Mouse (Mus musculus) heart, embryonic 10.5 days (tissue): ENCODE results near the gene Dnlz. TPM values are rescaled to one million over a fixed set of nuclear protein-coding genes. Genes with fewer than 3 reads are reported as not detected.

ENCODE experiments used
- DNase-seq: peaks from one replicate; pipeline ENCODE4 v3.0.0-alpha.2; 2017; ENCODE audit warnings: low spot score
- H3K27ac ChIP-seq: fragments of 300-500 bp; sonication (generic); 2 replicates; pipeline ENCODE4 v1.5.1; 2016; ENCODE audit warnings: mild to moderate bottlenecking
- H3K27me3 ChIP-seq: fragments of 300-500 bp; sonication (generic); 2 replicates; pipeline ENCODE4 v1.6.1; 2016; ENCODE audit warnings: mild to moderate bottlenecking; ENCODE audit not compliant: poor library complexity, insufficient read depth, severe bottlenecking
- H3K36me3 ChIP-seq: fragments of 300-500 bp; sonication (generic); 2 replicates; pipeline ENCODE4 v1.6.1; 2016; ENCODE audit warnings: mild to moderate bottlenecking, moderate library complexity
- H3K4me1 ChIP-seq: fragments of 300-500 bp; sonication (generic); 2 replicates; pipeline ENCODE4 v1.6.1; 2016; ENCODE audit warnings: mild to moderate bottlenecking
- H3K4me3 ChIP-seq: fragments of 300-500 bp; sonication (generic); 2 replicates; pipeline ENCODE4 v1.5.1; 2016; ENCODE audit warnings: mild to moderate bottlenecking, moderate library complexity
- H3K9me3 ChIP-seq: fragments of 300-500 bp; sonication (generic); 2 replicates; pipeline ENCODE4 v1.6.1; 2016; ENCODE audit warnings: mild to moderate bottlenecking, moderate library complexity
- WGBS: fragments of 180-500 bp; shearing (Covaris S2); methylation state at CpG from one replicate; pipeline ENCODE4 v1.1.7; 2016; 5-methylcytosine and 5-hydroxymethylcytosine counted together
- polyA plus RNA-seq: library from polyadenylated mRNA; unstranded; fragments of >200 nt; fragmentation: Nextera tagmentation; extraction: Ambion mirVana; gene quantifications from 2 replicates; pipeline ENCODE4 v1.2.1, GENCODE M21; 2016

Gene Dnlz
- polyA plus RNA-seq, 1 experiment from 2014 or later, result 32.7 TPM

GRCm38 (mm10) chr2:26353066-26353980 is 1.4 kb upstream of the Dnlz start:
- DNase-seq, result no peak
- Histone ChIP-seq H3K4me1 (peaks cover 32% of the 10 kb centered on the region), H3K9me3 (no peaks in the 10 kb centered on the region), H3K27me3 (peaks cover 4% of the 10 kb centered on the region), H3K36me3 (peaks cover 22% of the 10 kb centered on the region), H3K4me3 (peak overlapping the region; percentile 86), H3K27ac (peak overlapping the region; percentile 97; the same call in 1 of the 2 replicates)
- 84% methylated on average over 11 of the region's 11 CpGs for WGBS

- no peak for DNase-seq
- Histone ChIP-seq H3K36me3 (peaks cover 31% of the 10 kb centered on the region), H3K4me3 (peak overlapping the region; percentile 86), H3K27me3 (peaks cover 3% of the 10 kb centered on the region), H3K27ac (peak overlapping the region; percentile 97), H3K9me3 (no peaks in the 10 kb centered on the region), H3K4me1 (peaks cover 31% of the 10 kb centered on the region)
- WGBS, result 4% methylated on average over 36 of the region's 36 CpGs
Measured at GRCm38 (mm10) chr2:26352291-26352910, 491 bp upstream of the Dnlz start.

GRCm38 (mm10) chr2:26348241-26348640 is 3.7 kb downstream of the Dnlz start:
- WGBS, result 65% methylated on average over 6 of the region's 6 CpGs
- DNase-seq, result no peak
- H3K4me1 ChIP-seq, result peaks cover 42% of the 10 kb centered on the region
- H3K9me3 ChIP-seq, result no peaks in the 10 kb centered on the region
- H3K27me3 ChIP-seq, result no peaks in the 10 kb centered on the region
- peak overlapping the region; percentile 48 for H3K27ac ChIP-seq
- no peak overlapping the region; the same call in 1 of the 2 replicates for H3K4me3 ChIP-seq
- H3K36me3 ChIP-seq, result peaks cover 71% of the 10 kb centered on the region

GRCm38 (mm10) chr2:26342609-26343490 is 9.1 kb downstream of the Dnlz start:
- Histone ChIP-seq H3K27me3 (no peaks in the 10 kb centered on the region), H3K4me3 (0 out of 2 replicates have a peak overlapping the region, but pooled peaks have one; percentile 35), H3K4me1 (peaks cover 55% of the 10 kb centered on the region), H3K36me3 (peaks cover 89% of the 10 kb centered on the region), H3K9me3 (no peaks in the 10 kb centered on the region), H3K27ac (peak overlapping the region; percentile 86)
- WGBS, result 60% methylated on average over 11 of the region's 11 CpGs
- DNase-seq, result no peak

- no peaks in the 10 kb centered on the region for H3K27me3 ChIP-seq
- no peak for DNase-seq
- WGBS, result 65% methylated on average over 10 of the region's 10 CpGs
- H3K27ac ChIP-seq, result peak overlapping the region; percentile 86
- peak overlapping the region; percentile 35; the same call in 1 of the 2 replicates for H3K4me3 ChIP-seq
- peaks cover 51% of the 10 kb centered on the region for H3K4me1 ChIP-seq
- H3K36me3 ChIP-seq, result peaks cover 81% of the 10 kb centered on the region
- H3K9me3 ChIP-seq, result no peaks in the 10 kb centered on the region
Measured at GRCm38 (mm10) chr2:26342044-26342443, 9.9 kb downstream of the Dnlz start.

GRCm38 (mm10) chr2:26341510-26341981 is 10.4 kb downstream of the Dnlz start:
- Histone ChIP-seq H3K27me3 (no peaks in the 10 kb centered on the region), H3K4me3 (peak overlapping the region; percentile 35), H3K4me1 (peaks cover 48% of the 10 kb centered on the region), H3K36me3 (peaks cover 76% of the 10 kb centered on the region), H3K9me3 (no peaks in the 10 kb centered on the region), H3K27ac (peak overlapping the region; percentile 86)
- WGBS, result 37% methylated on average over 2 of the region's 2 CpGs
- no peak for DNase-seq

- Histone ChIP-seq H3K4me3 (no peak overlapping the region), H3K4me1 (peaks cover 47% of the 10 kb centered on the region), H3K27me3 (no peaks in the 10 kb centered on the region), H3K36me3 (peaks cover 53% of the 10 kb centered on the region), H3K9me3 (no peaks in the 10 kb centered on the region), H3K27ac (no peak overlapping the region)
- WGBS, result 84% methylated on average over 5 of the region's 5 CpGs
- no peak for DNase-seq
Measured at GRCm38 (mm10) chr2:26339204-26339551, 12.7 kb downstream of the Dnlz start.

GRCm38 (mm10) chr2:26338302-26339203 is 13.4 kb downstream of the Dnlz start:
- WGBS, result 87% methylated on average over 10 of the region's 13 CpGs
- Histone ChIP-seq H3K27ac (no peak overlapping the region), H3K27me3 (no peaks in the 10 kb centered on the region), H3K9me3 (no peaks in the 10 kb centered on the region), H3K36me3 (peaks cover 48% of the 10 kb centered on the region), H3K4me1 (peaks cover 43% of the 10 kb centered on the region), H3K4me3 (no peak overlapping the region)
- DNase-seq, result no peak

GRCm38 (mm10) chr2:26330702-26331101 is 21.2 kb downstream of the Dnlz start:
- no peak overlapping the region for H3K27ac ChIP-seq
- H3K9me3 ChIP-seq, result no peaks in the 10 kb centered on the region
- H3K36me3 ChIP-seq, result peaks cover 58% of the 10 kb centered on the region
- no peaks in the 10 kb centered on the region for H3K27me3 ChIP-seq
- no peak overlapping the region for H3K4me3 ChIP-seq
- WGBS, result 75% methylated on average over 6 of the region's 6 CpGs
- DNase-seq, result no peak
- peaks cover 16% of the 10 kb centered on the region for H3K4me1 ChIP-seq

- H3K36me3 ChIP-seq, result peaks cover 65% of the 10 kb centered on the region
- WGBS, result 90% methylated on average over 4 of the region's 4 CpGs
- H3K9me3 ChIP-seq, result no peaks in the 10 kb centered on the region
- H3K4me1 ChIP-seq, result peaks cover 22% of the 10 kb centered on the region
- no peak for DNase-seq
- no peak overlapping the region for H3K4me3 ChIP-seq
- peak overlapping the region; percentile 72 for H3K27ac ChIP-seq
- H3K27me3 ChIP-seq, result no peaks in the 10 kb centered on the region
Measured at GRCm38 (mm10) chr2:26330056-26330468, 21.8 kb downstream of the Dnlz start.

GRCm38 (mm10) chr2:26329402-26329801 is 22.5 kb downstream of the Dnlz start:
- Histone ChIP-seq H3K27me3 (no peaks in the 10 kb centered on the region), H3K27ac (peak overlapping the region; percentile 72), H3K4me1 (peaks cover 23% of the 10 kb centered on the region), H3K9me3 (no peaks in the 10 kb centered on the region), H3K4me3 (no peak overlapping the region), H3K36me3 (peaks cover 71% of the 10 kb centered on the region)
- 48% methylated on average over 8 of the region's 8 CpGs for WGBS
- DNase-seq, result peak; percentile 91

- Histone ChIP-seq H3K27me3 (no peaks in the 10 kb centered on the region), H3K4me1 (peaks cover 23% of the 10 kb centered on the region), H3K4me3 (no peak overlapping the region), H3K27ac (no peak overlapping the region), H3K9me3 (no peaks in the 10 kb centered on the region), H3K36me3 (peaks cover 85% of the 10 kb centered on the region)
- 90% methylated on average over 4 of the region's 4 CpGs for WGBS
- DNase-seq, result no peak
Measured at GRCm38 (mm10) chr2:26327852-26328251, 24.1 kb downstream of the Dnlz start.
